ENCODE assay signal across 10 mouse cellular contexts in the genomic region with DNA sequence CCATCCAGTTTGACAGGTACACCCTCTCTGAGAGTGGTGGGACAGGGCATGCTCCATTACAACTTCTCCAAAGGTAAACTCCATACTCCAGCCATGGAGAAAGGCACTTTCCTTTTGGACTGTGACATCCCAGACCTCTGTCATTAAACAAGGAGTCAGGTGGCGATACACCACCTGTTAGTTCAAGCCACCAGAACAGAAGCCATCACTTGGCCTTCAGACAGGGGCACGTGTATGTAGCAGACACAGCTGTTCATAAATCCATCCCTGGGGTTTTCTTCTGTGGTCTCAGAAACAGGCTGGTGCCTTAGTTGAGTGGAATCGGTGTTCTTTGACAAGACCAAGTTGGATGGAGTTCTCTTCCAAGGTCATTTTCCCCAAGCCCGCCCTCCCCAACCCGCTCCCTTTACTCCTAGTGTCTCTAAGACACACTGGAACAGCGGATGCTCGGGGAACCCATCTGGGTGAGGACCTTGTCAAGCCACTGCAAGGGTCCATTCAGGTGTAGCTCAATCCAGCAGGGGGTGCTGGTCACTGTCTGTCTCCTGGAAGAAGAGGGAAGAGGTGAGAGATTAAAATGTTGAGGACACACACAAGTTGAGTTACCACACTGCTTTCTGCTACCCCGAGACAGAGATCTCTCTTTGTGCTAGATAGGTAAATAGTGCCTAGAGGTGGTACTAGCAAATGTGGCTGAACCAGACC. TPM values are rescaled to one million over a fixed set of nuclear protein-coding genes. Genes with fewer than 3 reads are reported as not detected.
DNase-seq lines count a peak whose midpoint lies in the region; ATAC-seq and TF ChIP-seq lines count a peak whose summit lies in the region.
"Had no signal": no experiment of that assay in that cellular context is flagged by ENCODE, and none has a peak within 500 bp of the region (broad histone marks: within the 10 kb centered on the region; RNA-seq: fewer than 3 reads in every experiment).

No protein-coding gene starts in this region.

- WGBS in spleen, adult 2 months = 82% methylated on average over 8 of the region's 8 CpGs
- 82% methylated on average over 8 of the region's 8 CpGs for WGBS in limb, embryonic 15.5 days
- 86% methylated on average over 8 of the region's 8 CpGs for WGBS in intestine, embryonic 16.5 days

- TF ChIP-seq POLR2A in spleen, adult 2 months (IDR thresholded peaks at IDR 0.05; ENCODE audit: low read depth, low read length) = no peak

- H3K9me3 ChIP-seq in limb, embryonic 15.5 days = no peaks in the 10 kb centered on the region
- no peaks in the 10 kb centered on the region for H3K9me3 ChIP-seq in intestine, embryonic 16.5 days (ENCODE audit: control insufficient read depth, low read length)
- H3K9me3 ChIP-seq: megakaryocyte, embryonic 14.5 days had no signal

- ATAC-seq in limb, embryonic 15.5 days (ENCODE audit: insufficient number of reproducible peaks, low FRiP score, low TSS enrichment, low read depth) = no peak
- no peak for ATAC-seq in intestine, embryonic 16.5 days

- peak; percentile 28; the same call in 1 of the 2 replicates for TF ChIP-seq CTCF in spleen, adult 2 months (IDR thresholded peaks at IDR 0.05; ENCODE audit: extremely low read depth, insufficient read depth, insufficient read length, insufficient replicate concordance)

- H3K4me3 ChIP-seq in spleen, adult 2 months (ENCODE audit: extremely low read depth, insufficient read depth, insufficient read length) = no peak overlapping the region
- no peak overlapping the region for H3K4me3 ChIP-seq in limb, embryonic 15.5 days
- no peak overlapping the region for H3K4me3 ChIP-seq in intestine, embryonic 16.5 days (ENCODE audit: low read length)
- H3K4me3 ChIP-seq: megakaryocyte, embryonic 14.5 days had no signal

- no peak overlapping the region for H3K27ac ChIP-seq in spleen, adult 2 months (ENCODE audit: insufficient read depth, low read length)
- peak overlapping the region; percentile 89 for H3K27ac ChIP-seq in limb, embryonic 15.5 days
- no peak overlapping the region for H3K27ac ChIP-seq in intestine, embryonic 16.5 days (ENCODE audit: low read length)

- intact Hi-C loops in gastrocnemius, postnatal 14 days (cut with DNase I; ENCODE audit: low total_unique reads) = no loop called here

- peaks cover 18% of the 10 kb centered on the region for H3K36me3 ChIP-seq in spleen, adult 2 months (ENCODE audit: control insufficient read depth, insufficient read depth, low read length)
- peaks cover 48% of the 10 kb centered on the region for H3K36me3 ChIP-seq in limb, embryonic 15.5 days
- H3K36me3 ChIP-seq in intestine, embryonic 16.5 days (ENCODE audit: control insufficient read depth, insufficient read depth, low read length) = peaks cover 4% of the 10 kb centered on the region; the same call in 1 of the 2 replicates

- no peak overlapping the region for H3K9ac ChIP-seq in limb, embryonic 15.5 days
- H3K9ac ChIP-seq in intestine, embryonic 16.5 days (ENCODE audit: low read depth, low read length) = no peak overlapping the region

- H3K27me3 ChIP-seq in spleen, adult 2 months (ENCODE audit: control insufficient read depth, insufficient read depth, low read length) = no peaks in the 10 kb centered on the region
- H3K27me3 ChIP-seq in limb, embryonic 15.5 days = no peaks in the 10 kb centered on the region
- H3K27me3 ChIP-seq in intestine, embryonic 16.5 days (replicated peaks; ENCODE audit: control insufficient read depth, insufficient read depth, low read length) = no peaks in the 10 kb centered on the region
- H3K27me3 ChIP-seq: megakaryocyte, embryonic 14.5 days had no signal

- DNase-seq in gastrocnemius, postnatal 14 days = peak; percentile 39
- no peak for DNase-seq in gastrocnemius, postnatal 4 days (ENCODE audit: low spot score in 2 of 2)
- peak in 1 of 2 experiments; percentile 31 for DNase-seq in spleen, adult 2 months (ENCODE audit: low read depth in 1 of 2, low spot score in 2 of 2)
- no peak for DNase-seq in spleen, adult 12 weeks (ENCODE audit: low spot score)
- DNase-seq in frontal cortex, postnatal 10 days (ENCODE audit: low spot score in 2 of 2) = no peak
- DNase-seq in cerebellum, adult 18-20 months = no peak

- no peaks in the 10 kb centered on the region for H3K4me1 ChIP-seq in spleen, adult 2 months (ENCODE audit: control insufficient read depth, insufficient read depth, insufficient read length)
- peaks cover 69% of the 10 kb centered on the region for H3K4me1 ChIP-seq in limb, embryonic 15.5 days
- peaks cover 7% of the 10 kb centered on the region for H3K4me1 ChIP-seq in intestine, embryonic 16.5 days (ENCODE audit: control insufficient read depth, insufficient read depth, low read length)

- no peak overlapping the region for H3K4me2 ChIP-seq in limb, embryonic 15.5 days
- H3K4me2 ChIP-seq in intestine, embryonic 16.5 days (ENCODE audit: low read depth, low read length) = no peak overlapping the region

RNA-seq across cellular contexts. Expression of a gene that starts 47.5 kb away (rescaled TPM):
- 10 to 100 TPM in 1 of 2 experiments, 1 to 10 TPM in 1; 9.3 to 11.2 TPM for total RNA-seq in gastrocnemius, postnatal 14 days (2021)
- 10 to 100 TPM; 10.8 to 13.4 TPM for total RNA-seq in gastrocnemius, postnatal 4 days (2021)
- polyA plus RNA-seq in spleen, adult 2 months (2012; rRNA removed) = 14.1 and 16.7 TPM in 2 replicates
- 25.7 and 30.5 TPM in 2 replicates for polyA plus RNA-seq in limb, embryonic 15.5 days (2015; fragmentation: Nextera tagmentation; extraction: Ambion mirVana)
- 27.8 and 28.1 TPM in 2 replicates for polyA plus RNA-seq in intestine, embryonic 16.5 days (2015; fragmentation: Nextera tagmentation; extraction: Ambion mirVana)

RNA-seq across cellular contexts. Expression of a gene that starts 47.7 kb away (rescaled TPM):
- under 1 TPM in 1 of 2 experiments, not detected in 1; 0.07 TPM for total RNA-seq in gastrocnemius, postnatal 14 days (2021)
- not detected for total RNA-seq in gastrocnemius, postnatal 4 days (2021)
- not detected in 2 replicates for polyA plus RNA-seq in spleen, adult 2 months (2012; rRNA removed)
- 0.06 and 0.13 TPM in 2 replicates for polyA plus RNA-seq in limb, embryonic 15.5 days (2015; fragmentation: Nextera tagmentation; extraction: Ambion mirVana)
- polyA plus RNA-seq in intestine, embryonic 16.5 days (2015; fragmentation: Nextera tagmentation; extraction: Ambion mirVana) = 0.06 TPM in 1 of 2 replicates, not detected in the other
- total RNA-seq: heart, adult 18-20 months had no signal
